Mouse (Mus musculus): ENCODE data around the gene Tbl1xr1.

The Tbl1xr1 gene

GRCm38 (mm10) chr3:22090431-22091265 is 14.2 kb downstream of the Tbl1xr1 start:
- no peak for DNase-seq (ENCODE audit: low read depth)

DNA sequence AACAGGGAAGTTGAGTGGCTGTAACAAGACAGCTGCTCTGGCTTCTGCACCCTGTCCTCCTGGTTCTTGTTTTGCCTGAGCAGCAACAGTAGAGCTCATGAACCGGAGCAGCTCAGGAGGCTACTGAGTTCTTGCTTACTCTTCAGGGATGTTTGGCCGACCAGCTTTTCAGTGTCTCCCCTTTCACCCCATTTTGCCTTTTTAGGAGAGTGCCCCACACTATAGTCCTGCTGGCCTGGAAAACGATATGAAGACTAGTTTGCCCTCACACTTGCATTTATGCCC is 14.8 kb downstream of the Tbl1xr1 start:
- DNase-seq (ENCODE audit: low read depth): no peak

- DNase-seq (ENCODE audit: low read depth): no peak
Observed at GRCm38 (mm10) chr3:22091681-22092080, 15.2 kb downstream of the Tbl1xr1 start.

DNA sequence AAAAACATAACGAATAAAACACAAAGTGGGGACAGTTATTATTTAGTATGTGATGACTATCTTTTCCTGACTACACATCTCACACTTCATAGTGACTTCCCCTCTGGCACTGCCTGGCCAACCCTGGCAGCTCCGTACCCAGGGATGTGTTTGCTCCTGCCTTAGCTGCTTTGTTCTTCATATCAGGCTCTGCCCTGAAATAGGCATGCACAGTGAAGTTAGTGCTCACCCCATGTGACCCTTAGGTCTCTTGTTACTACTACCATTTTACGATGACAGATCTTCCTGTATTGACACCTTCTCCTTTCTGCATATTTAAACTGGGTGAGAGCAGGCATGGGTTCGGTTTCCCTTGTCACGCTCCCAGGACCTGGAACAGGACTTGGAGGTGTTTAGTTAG is 16.3 kb downstream of the Tbl1xr1 start:
- DNase-seq (ENCODE audit: low read depth): no peak

DNA sequence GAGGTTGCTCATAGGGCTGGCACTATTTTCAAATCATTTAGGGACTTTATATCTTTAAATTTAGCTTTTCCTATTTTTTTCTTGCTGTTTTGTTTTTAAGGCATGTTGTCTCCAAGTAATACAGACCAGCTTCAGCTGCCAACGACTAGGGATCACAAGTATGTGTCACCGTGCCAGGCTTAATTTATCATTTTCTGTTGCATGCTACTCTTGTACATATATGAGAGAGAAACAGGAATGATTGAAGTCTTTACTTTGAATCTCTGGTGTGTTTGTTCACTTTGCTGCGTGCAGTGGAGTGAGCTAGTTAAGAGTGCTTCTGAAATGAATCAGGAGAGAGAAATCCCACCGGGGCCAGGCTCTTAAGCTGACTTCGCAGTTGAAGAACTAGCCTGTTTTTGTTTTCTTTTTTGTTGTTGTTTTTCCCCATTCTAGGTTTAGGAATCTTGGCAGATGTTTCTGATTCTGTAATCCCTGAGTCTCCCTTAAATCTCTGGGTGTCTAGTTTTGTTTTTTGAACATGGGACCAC is 27.6 kb downstream of the Tbl1xr1 start:
- no peak for DNase-seq (ENCODE audit: low read depth)

DNA sequence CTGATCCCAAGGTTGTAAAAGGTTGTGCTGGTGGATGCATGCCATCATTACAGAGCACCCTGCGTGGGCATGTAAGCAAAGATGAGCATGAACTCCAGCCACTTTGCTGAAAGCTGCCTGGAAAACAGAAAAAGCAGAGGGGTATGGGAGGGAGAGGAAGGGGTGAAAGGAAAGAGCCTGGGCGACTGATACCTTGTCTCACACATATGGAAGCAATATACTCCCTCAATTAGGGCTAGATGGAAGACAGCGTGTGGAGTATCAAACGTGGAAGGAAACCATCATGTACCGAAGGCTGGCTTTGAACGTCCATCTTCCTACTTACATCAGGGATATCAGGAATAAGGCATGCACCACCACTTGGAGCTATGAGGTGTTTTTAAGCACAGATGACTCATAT is 29.0 kb downstream of the Tbl1xr1 start:
- DNase-seq (ENCODE audit: low read depth): no peak

GRCm38 (mm10) chr3:22108013-22108412 is 31.6 kb downstream of the Tbl1xr1 start:
- DNase-seq (ENCODE audit: low read depth): no peak

GRCm38 (mm10) chr3:22109651-22110050 is 33.2 kb downstream of the Tbl1xr1 start:
- no peak for DNase-seq (ENCODE audit: low read depth)

DNA sequence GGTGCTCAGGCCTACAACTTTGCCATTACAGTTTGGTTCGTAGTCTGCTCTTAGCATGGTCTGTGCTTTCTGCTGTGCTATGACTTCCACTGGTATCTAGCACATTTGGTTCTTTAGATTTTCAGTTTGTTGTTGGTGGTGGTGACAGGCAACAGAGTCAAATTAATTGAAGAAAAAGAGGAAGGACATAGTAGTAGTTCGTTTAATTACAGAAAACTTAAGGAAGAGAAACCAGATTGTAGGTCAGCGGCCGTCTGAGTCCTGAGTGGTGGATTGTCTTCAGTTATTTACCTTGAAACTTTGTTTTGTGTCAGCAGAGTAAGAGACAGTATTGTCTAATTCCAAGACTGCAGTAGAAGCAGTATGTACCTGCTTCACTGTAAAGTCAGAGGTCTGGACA is 37.3 kb downstream of the Tbl1xr1 start:
- no peak for DNase-seq (ENCODE audit: low read depth)

- DNase-seq (ENCODE audit: low read depth): no peak
Observed at GRCm38 (mm10) chr3:22115221-22115620, 38.8 kb downstream of the Tbl1xr1 start.

DNA sequence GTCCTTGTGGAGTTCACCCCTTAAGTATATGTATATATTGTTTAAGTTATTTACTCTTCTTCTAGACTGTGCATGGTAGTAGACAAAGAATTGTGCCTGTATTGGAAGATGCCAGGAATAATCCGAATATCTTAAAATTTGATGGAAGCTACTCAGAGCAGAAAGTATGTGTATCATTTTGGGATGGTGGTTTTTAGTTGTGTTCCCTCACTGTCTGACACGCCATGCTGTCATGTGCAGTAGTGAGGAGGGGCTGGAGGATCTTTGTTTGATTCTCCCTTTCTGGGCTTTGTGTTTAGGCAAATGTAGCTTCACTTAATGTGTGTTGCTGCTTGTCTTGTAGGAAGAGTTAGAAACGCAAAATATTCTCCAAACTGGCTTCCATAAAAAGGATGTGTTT is 39.2 kb downstream of the Tbl1xr1 start:
- no peak for DNase-seq (ENCODE audit: low read depth)

GRCm38 (mm10) chr3:22116188-22116587 is 39.7 kb downstream of the Tbl1xr1 start:
- no peak for DNase-seq (ENCODE audit: low read depth)

DNA sequence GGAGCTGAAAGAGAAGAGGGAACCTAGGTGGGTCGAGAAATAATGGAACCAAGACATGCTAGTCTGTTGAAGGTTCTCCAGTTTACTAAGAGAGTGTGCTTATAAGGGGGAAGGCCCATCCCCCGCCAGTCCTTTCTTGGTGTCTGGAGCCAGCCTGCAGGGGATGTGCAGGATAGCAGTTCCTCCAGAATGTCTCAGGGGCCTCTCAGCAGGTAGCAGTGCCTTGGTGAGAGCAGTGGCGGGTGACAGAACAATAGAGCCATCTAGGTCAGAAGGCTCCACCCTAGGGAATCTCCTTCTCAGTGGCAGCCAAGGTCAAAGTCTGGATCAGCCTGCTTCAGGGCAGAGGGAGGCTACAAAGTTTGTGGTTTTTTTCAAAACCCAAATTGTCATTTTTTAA is 45.3 kb downstream of the Tbl1xr1 start:
- DNase-seq (ENCODE audit: low read depth): no peak

DNA sequence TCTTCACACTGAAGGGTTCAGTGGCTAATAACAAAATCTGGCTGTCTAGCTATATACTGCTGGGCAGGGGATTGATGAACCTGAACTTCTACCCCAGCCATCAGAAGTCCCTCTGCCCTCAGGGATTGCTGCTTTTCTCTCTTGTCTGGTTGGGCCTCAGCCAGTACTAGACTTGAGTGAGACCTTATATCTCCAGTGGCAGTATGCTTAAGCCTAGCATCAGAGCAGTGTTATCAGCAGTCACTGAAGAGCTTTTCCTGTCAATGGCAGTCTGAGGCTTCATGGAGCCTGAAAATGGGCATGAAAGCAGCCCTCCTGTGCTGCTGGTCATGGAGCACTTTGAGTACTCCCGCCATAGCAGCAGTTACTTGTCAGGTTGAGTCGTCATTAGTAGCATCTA is 46.7 kb downstream of the Tbl1xr1 start:
- DNase-seq (ENCODE audit: low read depth): no peak

GRCm38 (mm10) chr3:22126251-22126826 is 49.9 kb downstream of the Tbl1xr1 start:
- DNase-seq (ENCODE audit: low read depth): no peak

DNA sequence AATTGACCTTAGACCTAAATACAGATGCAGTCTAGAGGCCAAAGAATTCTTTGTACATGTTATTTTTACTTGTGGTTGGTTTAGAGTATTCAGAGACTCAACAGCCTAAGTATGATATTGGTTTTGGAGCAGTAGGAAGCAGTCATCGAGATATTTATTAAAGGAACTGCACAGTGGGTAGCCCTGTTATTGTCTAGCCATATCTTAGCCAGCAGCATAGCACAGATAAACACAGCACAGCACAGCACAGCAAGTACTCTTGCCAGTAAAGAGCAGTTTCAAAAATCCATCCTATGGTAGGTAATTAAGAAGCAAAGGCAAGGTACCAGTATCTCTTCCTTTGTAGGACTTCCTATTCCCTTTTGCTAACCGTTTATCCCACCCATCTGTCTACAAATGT is 54.8 kb downstream of the Tbl1xr1 start:
- DNase-seq (ENCODE audit: low read depth): no peak

GRCm38 (mm10) chr3:22133626-22134025 is 57.2 kb downstream of the Tbl1xr1 start:
- DNase-seq (ENCODE audit: low read depth): no peak

- no peak for DNase-seq (ENCODE audit: low read depth)
Observed at GRCm38 (mm10) chr3:22137793-22138579, 61.5 kb downstream of the Tbl1xr1 start.

GRCm38 (mm10) chr3:22138580-22139099 is 62.2 kb downstream of the Tbl1xr1 start:
- no peak for DNase-seq (ENCODE audit: low read depth)

- no peak for DNase-seq (ENCODE audit: low read depth)
Observed at GRCm38 (mm10) chr3:22140111-22140658, 63.7 kb downstream of the Tbl1xr1 start.

DNA sequence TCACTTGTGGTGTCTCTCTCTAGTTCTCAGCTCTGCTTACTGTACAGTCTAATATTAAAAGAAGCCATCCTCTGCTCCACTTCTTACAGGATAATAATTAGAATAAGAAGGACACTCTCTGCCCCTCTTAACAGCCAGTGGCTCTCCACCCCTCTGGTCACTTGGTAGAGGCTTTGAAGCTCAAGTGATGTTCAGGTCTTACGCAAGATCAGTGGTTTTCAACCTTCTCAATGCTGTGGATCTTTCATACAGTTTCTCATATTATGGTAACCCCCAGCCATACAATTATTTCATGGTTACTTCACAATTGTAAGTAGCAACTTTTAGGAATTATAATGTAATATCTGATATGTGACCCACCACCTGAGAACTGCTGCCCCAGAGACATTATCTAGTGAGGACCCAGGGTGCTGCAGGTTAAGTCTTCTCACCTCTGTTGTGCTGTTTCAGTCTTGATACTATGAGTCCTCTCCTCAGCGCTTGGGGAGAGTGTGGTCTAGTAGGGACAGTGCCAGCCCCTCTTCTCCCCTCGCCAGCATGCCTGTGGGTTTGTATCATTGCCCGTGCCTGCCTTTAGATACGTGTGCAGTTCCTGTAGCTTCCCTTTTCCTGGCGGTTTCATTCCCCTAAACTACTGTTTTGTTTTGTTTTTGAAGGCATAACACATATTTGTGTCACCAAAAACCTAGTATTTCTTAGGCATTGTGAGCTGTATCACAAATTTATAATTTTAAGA is 65.7 kb downstream of the Tbl1xr1 start:
- no peak for DNase-seq (ENCODE audit: low read depth)
